8 mouse cellular contexts compared by ENCODE assay signal in genomic region chr7:25248018-25248647, GRCm38 (mm10). TPM values are rescaled to one million over a fixed set of nuclear protein-coding genes. Genes with fewer than 3 reads are reported as not detected.
DNase-seq lines count a peak whose midpoint lies in the region; ATAC-seq lines count a peak whose summit lies in the region.

No protein-coding gene starts in this region.

- peak overlapping the region; percentile 97 to 98 for H3K27ac ChIP-seq in heart, embryonic 14.5 days (replicated peaks in 1 of 2; ENCODE audit: control insufficient read depth in 1 of 2, insufficient read depth in 1 of 2, low read depth in 2 of 2, low read length in 2 of 2)

- ATAC-seq in heart, embryonic 14.5 days (ENCODE audit: insufficient number of reproducible peaks, insufficient read depth, low FRiP score, low read depth), result peak; percentile 7; the same call in 1 of the 2 replicates

- peak overlapping the region; percentile 99 for H3K9ac ChIP-seq in heart, embryonic 14.5 days (ENCODE audit: low read length)

- under 1% methylated on average over 18 of the region's 18 CpGs for WGBS in heart, embryonic 14.5 days

- H3K9me3 ChIP-seq in heart, embryonic 14.5 days (ENCODE audit: control insufficient read depth, low read length), result no peaks in the 10 kb centered on the region

- peaks cover 23 to 46% of the 10 kb centered on the region in 2 experiments for H3K4me1 ChIP-seq in heart, embryonic 14.5 days (ENCODE audit: control insufficient read depth in 2 of 2, insufficient read depth in 2 of 2, low read length in 2 of 2)

- H3K36me3 ChIP-seq in heart, embryonic 14.5 days (ENCODE audit: control insufficient read depth, insufficient read depth, low read length), result peaks cover 33% of the 10 kb centered on the region

- H3K4me3 ChIP-seq in heart, embryonic 14.5 days (ENCODE audit: control insufficient read depth in 1 of 2, insufficient read depth in 1 of 2, low read depth in 1 of 2, low read length in 2 of 2), result peak overlapping the region; percentile 87 to 100

- no peaks in the 10 kb centered on the region for H3K27me3 ChIP-seq in heart, embryonic 14.5 days (ENCODE audit: control insufficient read depth, insufficient read depth, low read length)

- peak; percentile 29 for DNase-seq in urinary bladder, adult 2 months (ENCODE audit: low spot score)
- no peak for DNase-seq in urinary bladder, postnatal 25 days (ENCODE audit: low spot score)
- peak; percentile 57 for DNase-seq in embryo, embryonic 9.5 days (ENCODE audit: extremely low spot score)
- DNase-seq in layer of hippocampus, postnatal 25 days (ENCODE audit: extremely low spot score in 1 of 2, low spot score in 1 of 2), result peak; percentile 52 to 64
- peak; percentile 42 for DNase-seq in lung, postnatal 14 days
- DNase-seq in right cerebral cortex, postnatal 4 days, result peak; percentile 66
- DNase-seq in natural killer cell, adult 2 months (ENCODE audit: low spot score in 2 of 2), result no peak

- peak overlapping the region; percentile 97 for H3K4me2 ChIP-seq in heart, embryonic 14.5 days (ENCODE audit: low read length)

RNA-seq across cellular contexts. Expression of gene Erf, which starts 2.4 kb away (rescaled TPM):
- polyA plus RNA-seq in urinary bladder, adult 2 months (2012; rRNA removed), result 23.6 and 26.8 TPM in 2 replicates
- polyA plus RNA-seq in heart, embryonic 14.5 days (2014; fragmentation: Nextera tagmentation; extraction: Ambion mirVana), result 14.4 and 17.4 TPM in 2 replicates
- total RNA-seq in layer of hippocampus, postnatal 25 days (2021), result 10 to 100 TPM; 44.4 to 51.1 TPM

RNA-seq across cellular contexts. Expression of gene Gsk3a, which starts 10.5 kb away (rescaled TPM):
- polyA plus RNA-seq in urinary bladder, adult 2 months (2012; rRNA removed), result 79.0 and 83.3 TPM in 2 replicates
- polyA plus RNA-seq in heart, embryonic 14.5 days (2014; fragmentation: Nextera tagmentation; extraction: Ambion mirVana), result 10.0 and 12.2 TPM in 2 replicates
- 100 to 1,000 TPM; 195 to 200 TPM for total RNA-seq in layer of hippocampus, postnatal 25 days (2021)

RNA-seq across cellular contexts. Expression of gene Cic, which starts 19.4 kb away (rescaled TPM):
- polyA plus RNA-seq in urinary bladder, adult 2 months (2012; rRNA removed), result 30.8 and 58.8 TPM in 2 replicates
- 25.4 and 28.4 TPM in 2 replicates for polyA plus RNA-seq in heart, embryonic 14.5 days (2014; fragmentation: Nextera tagmentation; extraction: Ambion mirVana)
- 100 to 1,000 TPM; 176 to 220 TPM for total RNA-seq in layer of hippocampus, postnatal 25 days (2021)

RNA-seq across cellular contexts. Expression of gene Zfp526, which starts 26.9 kb away (rescaled TPM):
- 6.9 and 9.3 TPM in 2 replicates for polyA plus RNA-seq in urinary bladder, adult 2 months (2012; rRNA removed)
- polyA plus RNA-seq in heart, embryonic 14.5 days (2014; fragmentation: Nextera tagmentation; extraction: Ambion mirVana), result 2.3 and 2.4 TPM in 2 replicates
- total RNA-seq in layer of hippocampus, postnatal 25 days (2021), result 10 to 100 TPM; 10.5 to 12.4 TPM

RNA-seq across cellular contexts. Expression of gene Dedd2, which starts 27.7 kb away (rescaled TPM):
- 13.8 and 14.2 TPM in 2 replicates for polyA plus RNA-seq in urinary bladder, adult 2 months (2012; rRNA removed)
- 4.8 and 5.7 TPM in 2 replicates for polyA plus RNA-seq in heart, embryonic 14.5 days (2014; fragmentation: Nextera tagmentation; extraction: Ambion mirVana)
- total RNA-seq in layer of hippocampus, postnatal 25 days (2021), result 10 to 100 TPM; 24.0 to 26.4 TPM

Comparison
In these comparisons a context has a peak if more than half of its experiments do, and no peak if none do; other contexts are left out.
1. DNase-seq: peak in urinary bladder, adult 2 months (single experiment), embryo, embryonic 9.5 days (single experiment), layer of hippocampus, postnatal 25 days (2 of 2), lung, postnatal 14 days (single experiment) and right cerebral cortex, postnatal 4 days (single experiment); none in urinary bladder, postnatal 25 days (single experiment) and natural killer cell, adult 2 months (0 of 2).